Mouse (Mus musculus) CH12.LX (cell line): ENCODE measurements around the gene Ccser1. TPM values are rescaled to one million over a fixed set of nuclear protein-coding genes. Genes with fewer than 3 reads are reported as not detected.

ENCODE experiments used
- DNase-seq: peaks from one replicate; pipeline ENCODE4 v3.0.0-alpha.2; 2013; ENCODE audit errors: extremely low read depth
- H3K27ac ChIP-seq: 2 replicates; pipeline ENCODE4 v1.5.1; 2012; ENCODE audit warnings: low read depth, mild to moderate bottlenecking, control low read depth, moderate library complexity; ENCODE audit not compliant: insufficient read depth
- H3K27me3 ChIP-seq: replicated peaks from 2 replicates; pipeline ENCODE3; 2012; ENCODE audit warnings: inconsistent platforms
- H3K36me3 ChIP-seq, 2 experiments: replicated peaks in 1 of 2; 2 replicates each; pipeline versions ENCODE3 to v1.6.1; 2012; ENCODE audit warnings: inconsistent platforms in 1 of 2, low read length in 1 of 2, mild to moderate bottlenecking in 1 of 2, mixed read lengths in 1 of 2, moderate library complexity in 1 of 2; ENCODE audit not compliant: control insufficient read depth in 1 of 2, insufficient read depth in 1 of 2
- H3K4me1 ChIP-seq, 2 experiments: 2 replicates each; pipeline ENCODE4 v1.6.1; 2012; ENCODE audit warnings: inconsistent platforms in 1 of 2, moderate library complexity in 1 of 2; ENCODE audit not compliant: insufficient read depth in 2 of 2, control insufficient read depth in 1 of 2
- H3K4me2 ChIP-seq: 2 replicates; pipeline ENCODE4 v1.6.1; 2012; ENCODE audit warnings: low read depth, mild to moderate bottlenecking, control low read depth; ENCODE audit not compliant: poor library complexity, insufficient read depth, severe bottlenecking
- H3K4me3 ChIP-seq, 3 experiments: fragments of 150-350 bp in 1 of 3; sonication (generic) in 1 of 3; replicated peaks in 1 of 3; 2 replicates each; pipeline versions ENCODE3 to v1.5.1; 2011 to 2012; ENCODE audit warnings: low read depth in 2 of 3, low read length in 2 of 3, mild to moderate bottlenecking in 2 of 3, moderate library complexity in 2 of 3, control low read depth in 1 of 3, improper control_type of control experiment in 1 of 3, inconsistent platforms in 1 of 3, mixed read lengths in 1 of 3; ENCODE audit not compliant: poor library complexity in 1 of 3
- H3K79me2 ChIP-seq: replicated peaks from 2 replicates; pipeline ENCODE4 v1.6.1; 2012; ENCODE audit warnings: mild to moderate bottlenecking, moderate library complexity; ENCODE audit not compliant: control insufficient read depth, poor library complexity, insufficient read depth, severe bottlenecking; ENCODE audit errors: extremely low read depth
- H3K9ac ChIP-seq: 2 replicates; pipeline ENCODE4 v1.6.1; 2012; ENCODE audit warnings: low read depth, mild to moderate bottlenecking, control low read depth, moderate library complexity; ENCODE audit not compliant: insufficient read depth
- H3K9me3 ChIP-seq: replicated peaks from 2 replicates; pipeline ENCODE3; 2012; ENCODE audit warnings: low read length, inconsistent platforms, mixed read lengths
- BHLHE40 ChIP-seq: IDR thresholded peaks from 2 replicates; pipeline ENCODE4 v1.6.1; 2011; ENCODE audit warnings: mild to moderate bottlenecking, low read depth, low read length, improper control_type of control experiment
- CTCF ChIP-seq, 2 experiments: IDR thresholded peaks in 1 of 2; conservative IDR thresholded peaks in 1 of 2; 2 replicates each; pipeline ENCODE4 v1.5.1; 2011 to 2012; ENCODE audit warnings: low read depth in 2 of 2, low read length in 2 of 2, improper control_type of control experiment in 1 of 2, inconsistent platforms in 1 of 2, mild to moderate bottlenecking in 1 of 2, moderate library complexity in 1 of 2
- EP300 ChIP-seq: IDR thresholded peaks from 2 replicates; pipeline ENCODE4 v1.6.1; 2011; ENCODE audit warnings: low read length, improper control_type of control experiment
- ETS1 ChIP-seq: conservative IDR thresholded peaks from 2 replicates; pipeline ENCODE4 v1.6.1; 2012; ENCODE audit warnings: low read depth, mild to moderate bottlenecking, inconsistent platforms, low read length, improper control_type of control experiment, moderate library complexity
- GABPA ChIP-seq: IDR thresholded peaks from 2 replicates; pipeline ENCODE4 v1.6.1; 2012; ENCODE audit warnings: low read depth, low read length, improper control_type of control experiment, inconsistent platforms; ENCODE audit not compliant: insufficient replicate concordance
- IRF4 ChIP-seq: IDR thresholded peaks from 2 replicates; pipeline ENCODE4 v1.6.1; 2014; ENCODE audit warnings: low read depth, mild to moderate bottlenecking, inconsistent platforms, low read length, improper control_type of control experiment
- MAFK ChIP-seq: IDR thresholded peaks from 2 replicates; pipeline ENCODE4 v1.6.1; 2011; ENCODE audit warnings: low read length, improper control_type of control experiment; ENCODE audit not compliant: insufficient replicate concordance
- MAZ ChIP-seq: IDR thresholded peaks from 2 replicates; pipeline ENCODE4 v1.6.1; 2012; ENCODE audit warnings: low read depth, mild to moderate bottlenecking, inconsistent platforms, low read length, improper control_type of control experiment, moderate library complexity
- MEF2A ChIP-seq: IDR thresholded peaks from 2 replicates; pipeline ENCODE4 v1.6.1; 2014; ENCODE audit warnings: low read depth, mild to moderate bottlenecking, inconsistent platforms, low read length, improper control_type of control experiment, borderline replicate concordance
- MYC ChIP-seq: IDR thresholded peaks from 2 replicates; pipeline ENCODE4 v1.6.1; 2011; ENCODE audit warnings: low read depth, mild to moderate bottlenecking, improper control_type of control experiment, low read length
- NELFE ChIP-seq: IDR thresholded peaks from 2 replicates; pipeline ENCODE4 v1.6.1; 2011; ENCODE audit warnings: low read depth, low read length, improper control_type of control experiment
- PAX5 ChIP-seq: IDR thresholded peaks from 2 replicates; pipeline ENCODE4 v1.6.1; 2012; ENCODE audit warnings: low read length, inconsistent platforms, mixed read lengths
- POLR2AphosphoS2 ChIP-seq: IDR thresholded peaks from 2 replicates; pipeline ENCODE4 v1.6.1; 2011; ENCODE audit warnings: low read depth, low read length, improper control_type of control experiment
- RAD21 ChIP-seq: IDR thresholded peaks from 2 replicates; pipeline ENCODE4 v1.6.1; 2011; ENCODE audit warnings: low read depth, mild to moderate bottlenecking, low read length, improper control_type of control experiment, moderate library complexity
- SIN3A ChIP-seq: IDR thresholded peaks from 2 replicates; pipeline ENCODE4 v1.6.1; 2012; ENCODE audit warnings: low read length, improper control_type of control experiment, inconsistent platforms
- USF1 ChIP-seq: IDR thresholded peaks from 2 replicates; pipeline ENCODE4 v1.6.1; 2014; ENCODE audit warnings: low read depth, mild to moderate bottlenecking, inconsistent platforms, low read length, improper control_type of control experiment
- ZKSCAN1 ChIP-seq: IDR thresholded peaks from 2 replicates; pipeline ENCODE4 v1.6.1; 2012; ENCODE audit warnings: low read depth, inconsistent platforms, low read length, improper control_type of control experiment, borderline replicate concordance
- ZMIZ1 ChIP-seq: IDR thresholded peaks from 2 replicates; pipeline ENCODE4 v1.6.1; 2012; ENCODE audit warnings: low read depth, mild to moderate bottlenecking, inconsistent platforms, low read length, improper control_type of control experiment
- ZNF384 ChIP-seq: IDR thresholded peaks from 2 replicates; pipeline ENCODE4 v1.6.1; 2012; ENCODE audit warnings: low read depth, low read length, improper control_type of control experiment, inconsistent platforms
- dilution Hi-C: fragments of 300-500 bp; cut with MboI; formaldehyde crosslinking; loops from 2 replicates; pipeline ENCODE4 v1.14.3; 2020; ENCODE audit warnings: low sequenced_read_pairs; ENCODE audit not compliant: extremely low pct_unique_long_range_greater_than_20kb, extremely low pct_ligation_motif_present
- in situ Hi-C: fragments of 300-500 bp; cut with MboI; formaldehyde crosslinking; loops from 3 replicates; pipeline ENCODE4 v1.14.3; 2019; ENCODE audit warnings: low sequenced_read_pairs, low pct_ligation_motif_present, low pct_unique_long_range_greater_than_20kb, mixed read lengths
- polyA plus RNA-seq: library from polyadenylated mRNA; unstranded; fragments of >175 nt; gene quantifications from 2 replicates; pipeline ENCODE4 v1.2.1, GENCODE M21; 2012; ENCODE audit warnings: low read depth; ENCODE audit not compliant: insufficient read length
- total RNA-seq, 2 experiments: library from RNA; depleted of rRNA; stranded (reverse); fragments of 300-350 nt in 1 of 2; fragments of >200 nt in 1 of 2; gene quantifications; 2 replicates each; pipeline ENCODE4 v1.2.3; 2012 to 2014

The Ccser1 gene
- total and polyA plus RNA-seq, 3 experiments: not detected

- no peak overlapping the region for H3K27ac ChIP-seq
- H3K4me2 ChIP-seq: no peak overlapping the region
- no peak for DNase-seq
- no peak overlapping the region for H3K4me3 ChIP-seq
- TF ChIP-seq POLR2AphosphoS2 (no peak), MEF2A (no peak), ZMIZ1 (no peak), SIN3A (no peak), ZKSCAN1 (no peak), PAX5 (no peak), BHLHE40 (no peak), RAD21 (no peak), MAZ (no peak), USF1 (no peak), ZNF384 (no peak), GABPA (no peak), NELFE (no peak), MAFK (no peak)
- TF ChIP-seq, all 38 proteins: peak for 0
- in situ Hi-C loops (no loop called here), dilution Hi-C loops (no loop called here)
- H3K27me3 ChIP-seq: no peaks in the 10 kb centered on the region
- no peaks in the 10 kb centered on the region for H3K36me3 ChIP-seq
- no peaks in the 10 kb centered on the region for H3K4me1 ChIP-seq
- H3K79me2 ChIP-seq: no peaks in the 10 kb centered on the region
- H3K9ac ChIP-seq: no peak overlapping the region
- peaks cover 5% of the 10 kb centered on the region for H3K9me3 ChIP-seq
Observed at GRCm38 (mm10) chr6:61912896-61913295, 732.8 kb downstream of the Ccser1 start.

GRCm38 (mm10) chr6:61931622-61932021 is 751.5 kb downstream of the Ccser1 start:
- Histone ChIP-seq H3K9ac (no peak overlapping the region), H3K4me3 (no peak overlapping the region), H3K27ac (no peak overlapping the region), H3K4me1 (no peaks in the 10 kb centered on the region), H3K79me2 (no peaks in the 10 kb centered on the region), H3K36me3 (no peaks in the 10 kb centered on the region), H3K27me3 (no peaks in the 10 kb centered on the region), H3K4me2 (no peak overlapping the region), H3K9me3 (peaks cover 7% of the 10 kb centered on the region)
- DNase-seq: no peak
- TF ChIP-seq ZNF384 (no peak), MYC (no peak), NELFE (no peak), CTCF (conservative IDR thresholded peaks at IDR 0.05 in 1 of 2, IDR thresholded peaks at IDR 0.05 in 1 of 2; ENCODE audit: low read depth in 2 of 2, low read length in 2 of 2) (no peak), IRF4 (no peak), ETS1 (no peak), EP300 (no peak), MAZ (no peak)
- in situ Hi-C loops (no loop called here), dilution Hi-C loops (no loop called here)
